Comparison of ENCODE assay signal across 8 mouse cellular contexts in genomic region chr13:99514917-99515591, GRCm38 (mm10). TPM values are rescaled to one million over a fixed set of nuclear protein-coding genes. Genes with fewer than 3 reads are reported as not detected.
A peak's percentile ranks its signal among the peaks of the same experiment; 100 is the strongest.
DNase-seq lines count a peak whose midpoint lies in the region; ATAC-seq and TF ChIP-seq lines count a peak whose summit lies in the region.

No protein-coding gene starts in this region.

- H3K4me3 ChIP-seq in embryonic facial prominence, embryonic 13.5 days = peak overlapping the region; percentile 74
- peak overlapping the region; percentile 63 for H3K4me3 ChIP-seq in liver, embryonic 11.5 days (ENCODE audit: low read depth, low read length)
- peak overlapping the region; percentile 88 for H3K4me3 ChIP-seq in myocyte

- no peaks in the 10 kb centered on the region for H3K36me3 ChIP-seq in embryonic facial prominence, embryonic 13.5 days
- no peaks in the 10 kb centered on the region for H3K36me3 ChIP-seq in liver, embryonic 11.5 days (ENCODE audit: control insufficient read depth, insufficient read depth, low read length)
- H3K36me3 ChIP-seq in myocyte (ENCODE audit: control insufficient read depth, insufficient read depth) = peaks cover 20% of the 10 kb centered on the region

- H3K27me3 ChIP-seq in embryonic facial prominence, embryonic 13.5 days = no peaks in the 10 kb centered on the region
- peaks cover 43% of the 10 kb centered on the region for H3K27me3 ChIP-seq in liver, embryonic 11.5 days (replicated peaks; ENCODE audit: control insufficient read depth, insufficient read depth, low read length)
- no peaks in the 10 kb centered on the region for H3K27me3 ChIP-seq in myocyte (ENCODE audit: control insufficient read depth, insufficient read depth, insufficient read length)

- H3K9ac ChIP-seq in embryonic facial prominence, embryonic 13.5 days = peak overlapping the region; percentile 79
- peak overlapping the region; percentile 37 for H3K9ac ChIP-seq in liver, embryonic 11.5 days (ENCODE audit: low read depth, low read length)

- peak; percentile 71 for TF ChIP-seq POLR2A in myocyte (IDR thresholded peaks at IDR 0.05; ENCODE audit: insufficient read length, low read depth)

- DNase-seq in left cerebral cortex, adult 18-20 months (ENCODE audit: low spot score in 2 of 2) = peak; percentile 73 to 78
- DNase-seq in left cerebral cortex, adult 11 months (ENCODE audit: low spot score) = no peak
- peak; percentile 81 for DNase-seq in heart, adult 8-10 months (ENCODE audit: low spot score)
- peak; percentile 13 to 46 for DNase-seq in kidney, adult 8-10 months
- peak; percentile 61 for DNase-seq in liver, embryonic 11.5 days (ENCODE audit: low spot score)
- peak; percentile 85 for DNase-seq in testis, postnatal 14 days (ENCODE audit: low spot score)

- under 1% methylated on average over 41 of the region's 48 CpGs for WGBS in embryonic facial prominence, embryonic 13.5 days
- WGBS in liver, embryonic 11.5 days = under 1% methylated on average over 48 of the region's 48 CpGs

- H3K9me3 ChIP-seq in embryonic facial prominence, embryonic 13.5 days = no peaks in the 10 kb centered on the region
- H3K9me3 ChIP-seq in liver, embryonic 11.5 days (ENCODE audit: control insufficient read depth, low read length) = no peaks in the 10 kb centered on the region

- ATAC-seq in embryonic facial prominence, embryonic 13.5 days (ENCODE audit: insufficient number of reproducible peaks, insufficient read depth, low FRiP score, low TSS enrichment, low read depth) = peak; percentile 69
- peak; percentile 61; the same call in 1 of the 2 replicates for ATAC-seq in liver, embryonic 11.5 days (replicated peaks; ENCODE audit: low FRiP score)

- peak overlapping the region; percentile 78 for H3K27ac ChIP-seq in embryonic facial prominence, embryonic 13.5 days
- peak overlapping the region; percentile 48; the same call in 1 of the 2 replicates for H3K27ac ChIP-seq in liver, embryonic 11.5 days (ENCODE audit: low read depth, low read length)

- peak overlapping the region; percentile 82 for H3ac ChIP-seq in myocyte (ENCODE audit: control insufficient read depth, insufficient read length)

- peaks cover 47% of the 10 kb centered on the region for H3K79me2 ChIP-seq in myocyte (ENCODE audit: control insufficient read depth, insufficient read depth)

- H3K4me1 ChIP-seq in embryonic facial prominence, embryonic 13.5 days = peaks cover 17% of the 10 kb centered on the region
- no peaks in the 10 kb centered on the region; the same call in 1 of the 2 replicates for H3K4me1 ChIP-seq in liver, embryonic 11.5 days (replicated peaks; ENCODE audit: control insufficient read depth, insufficient read depth, low read length)

- peak overlapping the region; percentile 88 for H3K4me2 ChIP-seq in embryonic facial prominence, embryonic 13.5 days
- peak overlapping the region; percentile 86 for H3K4me2 ChIP-seq in liver, embryonic 11.5 days
- H3K4me2 ChIP-seq in myocyte (ENCODE audit: low read depth) = peak overlapping the region; percentile 92

TF ChIP-seq in myocyte, 11 proteins besides CTCF, POLR2A, EP300 and RAD21:
- TF ChIP-seq TCF3 (IDR thresholded peaks at IDR 0.05; ENCODE audit: insufficient read length, low read depth) (no peak), USF1 (IDR thresholded peaks at IDR 0.05; ENCODE audit: low read depth) (no peak), TCF12 (IDR thresholded peaks at IDR 0.05; ENCODE audit: insufficient read depth, poor library complexity, severe bottlenecking) (no peak), SRF (IDR thresholded peaks at IDR 0.05; ENCODE audit: control insufficient read depth, insufficient read length, low read depth) (peak; percentile 51), POLR2AphosphoS2 (IDR thresholded peaks at IDR 0.05; ENCODE audit: insufficient read length, low read depth) (peak; percentile 85), REST (IDR thresholded peaks at IDR 0.05; ENCODE audit: insufficient read depth, insufficient read length) (peak; percentile 53), CEBPB (IDR thresholded peaks at IDR 0.05; ENCODE audit: insufficient read depth, poor library complexity, severe bottlenecking) (no peak), E2F4 (IDR thresholded peaks at IDR 0.05; ENCODE audit: insufficient read depth) (no peak), MYOD1 (IDR thresholded peaks at IDR 0.05; ENCODE audit: control insufficient read depth in 1 of 3, insufficient read length in 2 of 3, low read depth in 2 of 3) (peak in 2 of 3 experiments; percentile 80 to 88), MYOG (IDR thresholded peaks at IDR 0.05; ENCODE audit: control insufficient read depth in 1 of 3, insufficient read depth in 1 of 3, insufficient read length in 2 of 3, low read depth in 2 of 3) (peak in 2 of 3 experiments; percentile 84 to 90), MAX (IDR thresholded peaks at IDR 0.05; ENCODE audit: low read depth) (no peak)

RNA-seq across cellular contexts. Expression of gene Map1b, which starts 1.3 kb away (rescaled TPM):
- total RNA-seq in left cerebral cortex, adult 18-20 months (2021) = 100 to 1,000 TPM; 597 to 612 TPM
- polyA plus RNA-seq in embryonic facial prominence, embryonic 13.5 days (2015; fragmentation: Nextera tagmentation; extraction: Ambion mirVana) = 176 and 193 TPM in 2 replicates
- 10 to 100 TPM in 2 of 4 experiments, 1 to 10 TPM in 2; 7.3 to 14.4 (median 10.7) TPM for total RNA-seq in heart, adult 8-10 months (2022)
- polyA plus RNA-seq in liver, embryonic 11.5 days (2014; fragmentation: Nextera tagmentation; extraction: Ambion mirVana) = 32.6 and 39.6 TPM in 2 replicates
- polyA plus RNA-seq in myocyte (2012; fragmentation: generic; extraction: Trizol) = 40.6 TPM
